Mouse (Mus musculus) common myeloid progenitor, adult 5-6 weeks (primary cell): ENCODE measurements around the gene Prkcd. TPM values are rescaled to one million over a fixed set of nuclear protein-coding genes. Genes with fewer than 3 reads are reported as not detected.

ENCODE experiments used
- ATAC-seq: replicated peaks from 2 replicates; pipeline ENCODE4 v1.8.0; 2016; ENCODE audit warnings: low read depth, mild to moderate bottlenecking, moderate TSS enrichment, inconsistent platforms; ENCODE audit not compliant: poor library complexity, severe bottlenecking
- total RNA-seq: library from RNA; stranded (forward); fragments of 200-1000, 187-1606 nt; gene quantifications from 2 replicates; pipeline ENCODE4 v1.2.3, GENCODE M21; 2017

Prkcd gene
- total RNA-seq, 1 experiment from 2014 or later = 80.4 TPM

DNA sequence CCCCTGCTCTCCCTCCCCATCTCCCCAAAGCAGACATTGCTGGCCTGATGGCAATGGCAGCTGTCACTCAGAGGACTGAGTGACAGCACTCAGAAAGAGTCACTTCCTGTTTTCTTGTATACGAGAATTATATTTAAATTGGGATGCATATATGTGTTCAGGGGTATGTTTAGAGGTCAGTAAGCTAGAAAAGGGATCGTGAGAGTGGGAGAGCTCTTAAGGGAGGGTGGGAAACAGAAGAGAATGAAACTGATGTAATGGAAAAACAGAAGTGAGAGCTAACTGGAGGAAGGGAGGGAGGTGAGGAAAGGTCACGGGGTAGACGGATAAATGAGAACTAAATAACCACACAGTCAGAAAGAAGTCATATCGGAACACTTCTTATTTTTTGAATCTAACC is 46.8 kb downstream of the Prkcd start:
- ATAC-seq = peak; percentile 48

DNA sequence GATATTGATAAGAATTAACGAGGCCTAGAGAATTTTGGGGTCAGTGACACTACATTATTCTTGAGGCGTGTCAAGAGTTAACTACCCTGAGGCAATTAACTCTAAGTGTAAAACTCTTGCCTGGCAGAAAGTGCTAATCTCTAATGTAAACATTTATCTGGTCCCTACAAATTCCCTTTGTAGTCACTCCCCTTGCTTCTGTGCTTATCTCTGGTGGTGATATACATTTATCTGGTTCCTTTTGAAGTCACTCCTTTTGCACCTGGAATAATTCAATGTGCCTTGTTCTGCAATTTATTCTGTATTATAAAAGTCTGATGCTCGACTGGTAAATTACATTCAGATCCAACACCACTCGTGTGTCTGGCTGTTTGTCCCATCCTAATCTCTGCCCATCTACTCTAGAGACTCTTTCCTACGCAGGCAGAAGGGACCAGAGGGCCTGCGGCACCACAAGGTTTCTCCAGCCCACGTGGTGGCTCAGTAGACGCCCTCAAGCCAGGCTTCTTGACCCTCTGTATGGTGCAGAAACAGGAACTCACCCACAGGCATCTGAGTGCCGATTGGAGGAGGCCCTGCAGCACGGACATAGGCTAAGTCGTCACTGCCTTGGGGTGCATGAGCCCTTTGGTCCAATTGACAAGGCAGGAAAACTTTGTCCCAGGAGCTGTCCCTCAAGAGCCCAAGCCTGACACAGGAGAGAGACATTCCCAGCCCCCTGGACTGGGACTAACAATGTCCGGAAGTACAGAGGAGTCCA is 48.5 kb downstream of the Prkcd start:
- ATAC-seq = peak; percentile 70

GRCm38 (mm10) chr14:30576260-30576659 is 49.8 kb downstream of the Prkcd start:
- ATAC-seq = no peak

DNA sequence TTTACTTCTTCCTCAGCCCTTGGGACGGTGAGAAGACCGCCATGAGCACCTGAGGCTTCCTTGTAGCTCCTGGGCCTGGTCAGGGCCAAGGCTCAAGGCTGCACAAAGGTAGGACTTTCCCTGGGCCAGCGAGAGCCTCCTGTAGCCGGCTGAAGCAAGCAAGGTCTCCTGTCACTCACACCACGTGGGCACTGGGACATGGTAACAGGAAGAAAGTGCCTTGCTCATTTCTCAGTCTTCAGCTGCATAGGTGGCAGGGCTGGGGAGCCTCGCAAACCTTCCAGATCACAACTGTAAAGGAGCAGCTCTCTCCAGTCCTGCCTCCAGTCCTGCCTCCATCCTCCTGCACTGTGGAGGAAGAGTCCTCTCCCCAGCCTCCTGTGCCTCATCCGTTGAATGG is 50.2 kb downstream of the Prkcd start:
- ATAC-seq = no peak

DNA sequence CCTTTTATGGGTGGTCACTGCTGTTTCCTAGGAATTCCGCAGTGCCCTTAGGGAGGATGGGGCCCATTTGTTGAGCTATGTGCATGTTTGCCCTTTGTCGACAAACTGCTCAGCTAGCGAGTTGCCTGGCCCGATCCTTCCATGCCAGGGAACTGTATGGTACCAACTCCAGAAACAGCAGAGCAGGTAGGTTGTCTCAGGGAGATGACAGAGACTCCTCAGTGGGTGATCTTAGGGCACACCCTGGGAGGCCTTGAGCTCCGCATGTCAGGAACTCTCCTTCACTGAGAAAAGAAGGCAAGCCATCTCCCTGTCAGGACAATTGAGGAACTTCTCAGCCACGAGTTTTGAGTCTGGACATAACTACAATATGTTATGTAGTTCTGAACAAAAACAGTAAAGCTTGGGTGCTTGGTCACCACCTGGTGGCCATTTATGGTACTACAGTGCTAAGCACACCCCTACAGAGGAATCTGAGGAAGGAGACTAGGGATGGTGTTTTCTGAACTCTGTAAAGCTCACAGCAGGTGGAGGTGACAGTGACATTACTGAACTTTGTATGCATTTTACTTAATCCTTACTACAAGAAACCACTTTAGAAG is 51.9 kb downstream of the Prkcd start:
- peak; percentile 70 for ATAC-seq

GRCm38 (mm10) chr14:30573235-30573634 is 52.8 kb downstream of the Prkcd start:
- ATAC-seq = no peak

DNA sequence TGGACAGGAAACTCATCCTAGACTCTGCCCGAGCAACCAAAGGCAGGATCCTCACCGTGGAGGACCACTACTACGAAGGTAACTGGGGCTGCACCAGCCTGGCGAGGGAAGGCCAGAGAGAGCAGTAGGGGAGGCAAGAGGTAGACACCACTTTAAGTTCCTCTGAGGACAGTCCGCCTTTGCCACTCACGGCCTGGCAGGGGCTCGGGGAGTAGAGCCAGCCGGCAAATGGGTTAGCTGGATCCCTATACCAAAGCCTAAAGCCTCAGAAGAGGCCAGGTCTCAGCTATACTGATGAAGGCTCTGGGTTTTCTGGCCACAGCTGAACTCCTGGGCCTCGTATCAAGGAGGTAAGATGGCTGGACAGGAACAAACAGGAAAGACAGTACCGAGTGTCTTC is 53.8 kb downstream of the Prkcd start:
- no peak for ATAC-seq

DNA sequence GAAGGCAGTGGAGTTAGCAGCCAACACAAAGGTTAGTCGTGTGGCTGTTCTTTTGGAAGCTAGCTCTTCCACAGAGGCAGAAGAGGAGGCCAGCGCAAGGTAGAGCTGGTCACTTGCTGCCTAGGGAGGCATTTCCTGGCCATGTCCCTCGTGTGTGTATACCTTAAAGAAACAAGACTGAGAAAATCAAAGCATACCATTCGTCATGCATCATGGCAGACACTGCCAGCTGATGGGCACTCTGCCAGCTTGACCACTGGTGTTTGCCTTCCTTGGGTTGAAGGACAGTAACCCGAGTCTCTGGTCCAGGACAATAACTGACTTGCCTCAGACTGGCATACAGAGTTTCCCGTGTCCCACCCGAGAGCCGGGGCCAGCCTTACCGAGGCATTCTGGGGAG is 55.7 kb downstream of the Prkcd start:
- no peak for ATAC-seq

- ATAC-seq = no peak
These were observed 58.0 kb downstream of the Prkcd start for GRCm38 (mm10) chr14:30568016-30568415.

- ATAC-seq = no peak
These were observed 59.7 kb downstream of the Prkcd start for GRCm38 (mm10) chr14:30566317-30566716.

- peak; percentile 70 for ATAC-seq
These were observed 61.6 kb downstream of the Prkcd start for GRCm38 (mm10) chr14:30564451-30564850.

GRCm38 (mm10) chr14:30562343-30562742 is 63.7 kb downstream of the Prkcd start:
- no peak for ATAC-seq

DNA sequence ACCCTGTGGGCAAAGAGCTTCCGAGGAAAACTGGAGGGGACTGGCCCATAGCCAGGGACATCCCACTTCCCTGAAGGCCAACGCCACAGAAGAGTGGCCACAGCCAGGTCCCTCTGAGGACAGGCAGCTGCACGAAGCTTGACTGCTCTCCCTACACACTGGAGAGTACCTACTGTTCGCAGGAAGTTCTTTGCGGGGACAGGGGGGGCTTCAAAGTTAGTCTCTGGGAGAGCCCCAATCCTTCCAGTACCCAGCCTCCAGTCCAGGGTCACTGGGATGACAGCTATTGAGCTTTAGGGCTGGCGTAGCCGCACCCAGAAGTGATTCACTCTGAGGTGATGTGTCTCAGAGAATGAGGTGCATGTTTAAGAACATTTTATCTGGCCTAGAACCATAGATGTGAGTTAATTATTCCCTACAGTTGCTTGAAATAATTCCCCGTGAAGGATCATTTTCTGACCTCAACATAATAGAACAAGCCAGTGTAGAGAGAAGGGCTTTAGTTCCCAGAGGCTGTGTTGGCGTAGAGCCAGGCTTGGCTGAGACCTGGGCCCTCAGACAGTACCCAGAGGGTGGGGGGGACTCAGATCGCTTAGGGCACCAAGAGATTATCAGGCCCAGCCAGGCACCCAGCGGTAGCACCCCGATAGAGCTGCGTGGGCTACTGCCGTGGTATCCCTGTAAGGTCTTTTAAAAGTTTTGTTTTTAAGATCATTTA is 64.4 kb downstream of the Prkcd start:
- peak; percentile 73 for ATAC-seq

- no peak for ATAC-seq
These were observed 65.1 kb downstream of the Prkcd start for GRCm38 (mm10) chr14:30560803-30561389.

- ATAC-seq = no peak
These were observed 66.6 kb downstream of the Prkcd start for GRCm38 (mm10) chr14:30559321-30559850.

DNA sequence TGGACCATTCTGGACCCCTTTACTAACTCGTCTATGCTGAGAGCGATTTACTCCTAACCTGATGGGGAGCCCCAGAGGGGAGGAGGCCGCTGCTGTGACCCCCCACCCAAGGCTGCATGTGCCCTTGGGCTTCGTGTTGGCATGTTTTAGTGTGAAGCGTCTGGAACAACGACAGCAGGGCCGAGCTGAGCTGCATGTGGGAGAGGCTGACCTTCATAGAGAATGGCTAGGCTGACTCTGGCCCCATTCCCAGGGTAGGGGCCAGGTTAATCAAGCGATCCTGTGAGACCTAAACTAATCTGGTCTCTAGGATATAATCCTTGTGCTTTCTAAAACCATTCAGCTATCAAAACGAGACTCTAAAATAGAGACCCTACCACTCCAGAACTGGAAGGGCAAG is 68.3 kb downstream of the Prkcd start:
- no peak for ATAC-seq

DNA sequence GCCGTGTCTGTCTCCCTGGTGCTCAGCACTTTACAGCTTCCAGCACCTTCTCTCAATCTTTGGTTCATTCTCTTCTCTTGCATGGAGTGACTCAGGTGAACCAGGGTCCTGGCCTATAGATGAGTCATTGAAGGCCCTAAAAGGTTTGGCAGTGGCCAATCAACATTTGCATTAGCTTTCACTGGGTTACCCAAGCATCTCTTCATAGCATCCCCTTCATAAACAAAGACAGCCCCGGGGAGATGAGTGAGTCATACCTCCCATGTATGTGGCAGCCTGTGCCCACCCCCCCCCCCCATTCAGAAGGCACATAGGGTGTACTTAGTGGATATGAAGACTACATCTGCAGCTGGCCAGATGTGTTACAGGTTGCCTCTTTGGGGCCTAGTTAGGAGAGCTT is 69.4 kb downstream of the Prkcd start:
- no peak for ATAC-seq

GRCm38 (mm10) chr14:30553185-30553584 is 72.8 kb downstream of the Prkcd start:
- ATAC-seq = no peak

DNA sequence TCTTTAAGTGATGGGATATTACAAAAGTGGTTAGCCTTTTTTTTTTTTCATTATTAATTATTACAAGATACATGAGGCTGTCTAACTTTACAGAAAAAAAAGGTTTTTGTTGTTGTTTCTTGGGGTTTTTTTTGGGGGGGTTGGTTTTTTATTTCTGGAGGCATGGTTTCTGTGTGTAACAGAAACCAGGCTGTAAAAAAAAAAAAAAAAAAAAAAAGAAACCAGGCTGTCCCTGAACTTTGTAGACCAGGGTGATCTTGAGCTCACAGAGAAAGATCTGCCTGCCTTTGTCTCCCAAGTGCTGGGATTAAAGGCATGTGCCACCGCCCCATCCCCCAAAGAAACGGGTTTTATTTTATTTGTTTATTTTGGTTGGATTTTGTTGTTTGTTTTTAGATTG is 74.0 kb downstream of the Prkcd start:
- ATAC-seq = no peak

- ATAC-seq = no peak
These were observed 74.5 kb downstream of the Prkcd start for GRCm38 (mm10) chr14:30551509-30551908.
